Mouse (Mus musculus): ENCODE results near the gene Pcbd1.

Gene Pcbd1

DNA sequence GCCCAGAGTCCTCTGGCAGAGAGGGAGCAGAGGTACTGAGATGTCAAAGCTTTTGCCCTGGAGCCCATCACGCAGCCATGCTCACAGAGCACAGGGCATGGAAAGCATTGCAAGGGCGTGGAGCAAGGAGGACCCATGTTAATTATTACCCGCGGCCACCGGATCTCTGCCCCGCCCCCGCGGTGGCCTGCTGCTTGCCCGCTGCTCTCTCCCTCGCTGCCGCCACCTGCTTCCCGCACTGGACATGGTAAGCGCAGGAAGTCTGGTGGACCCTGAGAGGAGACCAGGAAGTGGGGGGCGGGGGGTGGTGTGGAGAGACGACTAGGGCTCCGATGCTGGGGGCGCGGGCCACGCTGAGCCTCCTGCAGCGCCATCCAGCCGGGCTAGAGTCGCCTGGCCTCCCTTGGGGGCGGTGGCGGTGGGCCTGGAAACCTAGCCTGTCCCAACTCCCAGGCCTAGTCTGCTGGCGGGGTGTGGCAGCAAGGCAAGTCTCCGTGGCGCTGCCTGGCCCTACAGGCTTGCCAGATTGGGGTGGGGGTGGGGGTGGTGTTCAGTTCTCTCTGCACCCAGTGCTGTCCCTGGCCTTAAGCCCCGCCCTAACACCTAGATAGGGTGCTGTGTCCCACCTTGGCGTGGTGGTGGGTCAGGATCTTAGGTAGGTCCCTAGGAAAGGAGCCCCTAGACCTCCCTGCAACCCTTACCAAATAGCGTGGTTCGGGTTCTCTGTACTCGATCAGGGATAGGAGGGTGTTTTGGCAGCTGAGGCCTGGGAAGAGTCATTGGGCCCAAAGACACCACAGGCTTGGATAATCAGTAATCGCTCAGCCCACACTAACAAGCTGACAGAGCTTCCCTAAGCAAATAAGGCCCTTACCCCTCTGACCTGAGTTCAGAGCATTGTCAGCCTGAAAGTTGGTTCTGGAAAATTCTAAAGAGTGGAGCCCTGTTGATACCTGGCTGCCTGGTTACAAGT, at the start of gene Pcbd1:
TSS of gene Pcbd1 (plus strand) at position 162 of the 973 bp plus-strand sequence.
- no peak for DNase-seq (ENCODE audit: extremely low read depth, low read depth)

DNA sequence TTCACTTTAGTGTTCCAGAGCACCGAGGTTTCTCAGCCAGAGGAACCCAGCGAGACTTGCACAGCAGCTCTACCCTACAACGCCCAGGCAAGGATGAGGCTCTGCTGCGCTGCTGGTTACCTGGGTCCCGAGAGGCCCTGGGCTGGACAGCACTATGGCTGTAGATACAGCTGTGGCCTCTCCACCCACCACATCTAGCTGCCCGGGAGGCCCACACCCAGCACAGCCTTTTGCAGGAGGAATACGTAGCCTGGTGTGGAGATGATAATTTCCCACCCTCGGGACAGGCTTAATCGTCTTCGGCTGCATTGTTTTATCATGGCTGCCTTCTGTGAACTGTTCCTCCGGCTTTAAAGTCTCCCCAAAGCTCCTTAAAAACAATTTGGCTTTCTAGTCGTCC, 49.5 kb upstream of the Pcbd1 start:
- DNase-seq (ENCODE audit: extremely low read depth, low read depth): no peak

DNA sequence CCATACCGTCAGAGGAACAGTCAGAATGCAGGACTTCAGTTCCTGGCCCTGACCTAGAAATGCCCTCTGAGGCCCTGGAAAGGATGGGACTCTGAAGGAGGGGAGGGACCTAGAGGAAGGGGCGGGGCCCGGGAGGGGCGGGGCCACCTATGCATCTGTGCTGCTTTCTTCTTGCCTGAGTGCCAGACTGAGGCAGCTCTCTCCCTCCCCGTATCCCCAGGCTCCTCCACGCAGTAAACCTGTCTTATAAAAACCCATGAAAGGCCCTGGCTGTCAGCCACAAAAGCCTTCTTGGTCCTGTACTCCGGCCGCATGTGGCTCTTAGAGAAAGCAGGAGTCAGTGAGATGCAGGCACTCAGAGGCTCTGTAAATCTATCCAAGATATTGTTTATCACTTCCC, 44.0 kb upstream of the Pcbd1 start:
- DNase-seq (ENCODE audit: extremely low read depth, low read depth): no peak

DNA sequence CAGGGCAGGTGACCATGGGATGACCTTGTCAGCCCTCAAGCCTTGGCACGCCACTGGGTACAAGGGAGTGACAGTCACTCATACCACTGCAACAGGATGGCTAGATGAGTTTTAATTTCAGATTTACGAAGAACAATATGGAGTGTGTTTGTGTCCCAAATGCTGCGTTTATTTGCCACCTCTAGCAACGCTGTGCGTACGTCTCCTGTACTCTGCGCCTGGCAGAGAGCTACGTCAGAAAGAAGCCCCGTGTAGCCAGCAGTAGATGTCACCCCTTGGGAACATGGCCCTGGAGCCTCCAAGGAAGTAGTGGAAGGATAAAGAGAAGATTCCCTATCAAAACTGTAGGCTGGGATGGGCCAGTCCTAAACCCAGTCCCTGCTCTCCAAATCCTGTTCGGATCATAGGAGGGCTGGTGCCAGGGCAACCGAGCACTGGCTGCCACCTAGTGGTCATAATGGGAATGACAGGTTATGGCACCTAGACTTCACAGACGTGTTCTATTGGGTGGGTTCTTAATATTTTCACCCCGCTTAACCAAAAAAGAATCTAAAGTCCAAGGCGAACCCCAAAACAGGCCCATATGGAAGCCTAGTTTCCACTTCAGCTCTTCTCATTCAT, 37.0 kb upstream of the Pcbd1 start:
- DNase-seq (ENCODE audit: extremely low read depth, low read depth): peak; percentile 7

DNA sequence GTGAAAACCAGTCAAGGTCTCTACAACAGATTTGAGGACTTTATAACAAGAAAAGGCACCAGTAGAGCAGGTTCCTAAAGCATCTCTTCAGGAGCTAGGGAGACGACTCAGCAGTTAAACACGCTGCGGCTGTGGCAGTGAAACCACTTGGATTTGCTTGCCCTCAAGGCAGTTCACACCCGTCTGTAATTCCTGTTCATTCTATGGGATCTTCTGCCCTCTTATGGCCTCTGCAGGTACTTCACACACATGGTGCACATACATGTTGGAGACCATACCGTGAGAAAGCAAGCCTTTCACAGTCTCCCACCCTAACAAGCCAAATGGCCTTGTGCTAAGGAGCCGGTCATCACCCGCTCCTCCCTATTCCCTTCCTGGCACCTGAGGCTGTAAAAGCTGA, 32.5 kb upstream of the Pcbd1 start:
- DNase-seq (ENCODE audit: extremely low read depth, low read depth): no peak

DNA sequence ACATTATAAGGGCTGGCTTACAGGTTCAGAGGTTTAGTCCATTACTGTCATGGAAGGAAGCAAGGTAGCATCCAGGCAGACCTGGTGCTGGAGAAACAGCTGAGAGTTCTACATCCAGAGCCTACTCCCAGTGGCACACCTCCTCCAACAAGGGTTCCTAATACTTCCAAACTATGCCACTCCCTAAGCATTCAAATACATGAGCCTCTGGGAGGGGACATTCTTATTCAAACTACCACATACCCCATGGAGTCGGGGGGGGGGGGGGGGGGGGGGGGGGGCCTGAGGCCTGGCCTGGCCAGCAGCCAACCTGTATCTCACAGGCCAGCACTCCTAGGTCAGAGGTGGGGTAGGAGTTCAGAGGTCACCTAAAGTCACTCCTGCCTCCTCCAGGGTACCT, 30.0 kb upstream of the Pcbd1 start:
- DNase-seq (ENCODE audit: extremely low read depth, low read depth): no peak

DNA sequence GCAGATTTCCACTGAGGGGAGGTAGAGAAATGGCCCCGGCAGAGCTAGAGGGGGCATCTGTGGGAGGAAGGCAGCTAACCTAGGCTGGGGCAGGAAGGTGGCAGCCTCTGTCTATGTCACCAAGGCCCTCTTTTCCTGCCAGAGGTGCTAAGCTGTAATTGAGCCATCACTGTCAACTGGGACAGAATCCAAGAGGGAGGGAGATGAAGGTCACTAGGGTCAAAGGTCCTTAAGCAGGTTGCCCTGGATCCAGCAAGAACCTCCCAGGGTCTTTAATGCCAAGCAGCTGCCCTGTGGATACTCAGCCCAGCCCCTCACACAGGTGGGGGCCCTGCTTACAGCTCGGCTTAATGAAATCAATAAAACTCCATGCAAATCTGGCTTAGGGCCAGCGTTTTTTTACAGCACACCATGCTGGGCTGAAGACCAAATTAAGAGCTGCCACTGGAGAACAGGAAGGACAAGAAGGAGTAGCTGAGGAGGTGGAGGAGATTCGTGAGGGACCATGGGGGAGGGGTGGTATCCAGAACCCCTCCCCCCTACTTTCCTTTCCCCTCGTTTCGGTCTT, 29.5 kb upstream of the Pcbd1 start:
- DNase-seq (ENCODE audit: extremely low read depth, low read depth): no peak

DNA sequence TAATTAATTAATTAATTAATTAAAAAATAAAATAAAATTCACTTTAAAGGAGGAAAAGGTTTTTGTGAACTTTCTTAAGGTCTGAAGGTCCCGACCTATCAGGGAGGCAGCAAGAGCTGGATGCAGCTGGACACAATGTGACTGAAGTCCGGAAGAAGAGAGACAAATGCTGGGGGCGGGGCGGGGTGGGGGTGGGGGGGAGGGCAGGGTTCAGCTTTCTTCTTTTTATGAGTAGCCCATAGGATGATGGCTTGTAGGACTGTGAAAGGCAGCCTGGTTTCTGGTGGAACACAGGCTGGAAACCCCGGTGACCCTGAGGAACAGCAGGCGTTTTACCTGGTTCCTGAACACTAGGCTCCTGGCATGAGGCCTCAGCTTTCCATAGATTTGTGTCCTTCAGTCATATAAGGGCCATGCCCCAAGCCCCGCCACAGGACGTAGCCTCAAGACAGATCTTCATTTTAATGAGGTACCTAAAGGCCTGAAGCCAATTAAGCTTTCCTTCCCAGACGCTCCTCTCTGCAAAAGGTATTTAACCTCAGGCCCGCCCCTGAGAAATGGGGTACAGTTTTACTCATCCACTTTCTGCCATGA, 25.8 kb upstream of the Pcbd1 start:
- DNase-seq (ENCODE audit: extremely low read depth, low read depth): no peak

DNA sequence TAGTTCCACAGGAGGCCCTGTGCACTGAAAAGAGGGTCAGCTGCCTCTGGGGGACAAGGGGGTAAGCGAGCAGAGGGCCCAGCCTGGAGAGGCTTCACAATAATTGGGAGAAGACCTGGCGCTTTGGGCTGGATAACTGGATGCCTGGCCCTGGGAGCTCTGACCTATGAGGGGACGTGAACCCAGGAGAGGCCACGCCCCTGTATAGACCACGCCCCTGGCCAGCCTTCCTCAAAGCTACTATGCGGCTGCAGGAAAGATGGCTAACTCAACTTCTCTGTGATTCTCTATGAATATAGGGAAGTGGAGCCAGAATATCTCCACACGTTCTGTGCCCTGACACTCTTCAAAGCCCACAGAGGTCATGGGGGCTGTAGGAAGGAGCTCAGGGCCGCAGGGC, 24.5 kb upstream of the Pcbd1 start:
- peak; percentile 67 for DNase-seq (ENCODE audit: extremely low read depth, low read depth)

DNA sequence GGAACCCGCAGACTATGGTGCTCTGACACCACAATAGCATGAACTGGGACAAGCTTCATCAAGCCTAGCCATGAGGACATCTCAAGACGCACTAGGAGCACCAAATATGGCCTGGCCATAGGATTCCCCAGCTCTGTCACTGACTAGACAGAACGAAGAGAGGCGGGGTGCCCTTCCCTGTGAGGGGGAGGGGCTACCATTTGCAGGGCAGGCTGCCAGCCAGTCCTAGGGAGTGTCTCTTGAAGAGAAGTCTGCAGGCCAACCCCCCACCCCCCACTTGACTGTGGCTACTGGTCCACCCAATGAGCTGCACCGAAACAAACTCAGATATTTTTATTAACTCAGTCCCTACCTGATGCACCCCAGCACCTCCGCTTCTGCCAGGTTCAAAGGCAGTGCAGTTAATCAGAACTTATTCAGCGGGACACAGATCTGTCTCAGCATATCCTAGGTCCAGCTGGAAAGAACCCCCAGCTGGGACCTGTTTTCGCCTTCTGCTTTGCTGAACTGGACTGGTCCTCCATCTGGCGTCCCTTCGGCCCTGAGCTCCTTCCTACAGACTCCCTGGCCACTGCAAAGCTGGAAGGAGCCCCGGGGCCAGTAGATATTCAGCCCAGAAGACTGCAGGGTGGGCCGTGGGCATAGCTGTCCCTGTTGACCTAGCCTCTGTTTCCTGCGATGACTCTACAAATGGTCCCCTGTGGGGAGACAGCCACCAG, 23.7 kb upstream of the Pcbd1 start:
- DNase-seq (ENCODE audit: extremely low read depth, low read depth): peak; percentile 54

DNA sequence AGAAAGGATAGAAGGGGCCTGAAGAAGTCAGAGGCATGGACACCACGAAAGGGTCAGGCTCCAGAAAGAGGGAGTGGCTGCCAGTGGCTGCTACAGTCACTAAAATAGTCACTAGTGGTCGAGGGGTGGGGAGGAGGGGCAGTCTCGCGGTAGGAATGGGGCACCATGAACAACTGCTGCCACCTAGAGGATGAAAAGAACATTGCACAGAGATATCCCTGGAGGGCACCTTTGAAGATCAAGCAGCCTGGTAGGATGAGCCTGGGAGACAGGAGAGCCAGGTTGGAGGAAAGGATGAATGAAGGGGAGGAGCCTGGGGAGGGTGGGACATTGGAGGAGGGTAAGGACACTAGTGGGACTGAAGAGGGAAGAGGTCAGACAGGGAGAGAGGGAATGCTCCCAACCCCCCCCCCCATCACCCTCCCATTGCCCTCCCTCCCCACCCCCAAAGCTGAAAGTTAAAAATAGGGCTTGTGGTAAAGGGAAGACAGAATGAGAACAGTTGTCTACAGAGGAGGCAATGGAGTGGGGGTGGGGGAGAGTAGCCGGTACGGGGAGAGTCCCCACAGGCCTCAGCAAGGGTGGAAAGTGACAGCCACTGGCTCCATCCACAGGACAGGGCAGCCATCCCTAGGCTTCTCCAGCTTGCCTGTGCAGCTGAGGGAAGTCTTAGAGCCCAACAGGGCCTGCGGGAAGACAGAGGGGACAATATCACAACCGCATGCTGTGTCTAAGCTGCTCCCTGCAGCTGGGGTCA, 20.5 kb upstream of the Pcbd1 start:
- DNase-seq (ENCODE audit: extremely low read depth, low read depth): peak; percentile 40

DNA sequence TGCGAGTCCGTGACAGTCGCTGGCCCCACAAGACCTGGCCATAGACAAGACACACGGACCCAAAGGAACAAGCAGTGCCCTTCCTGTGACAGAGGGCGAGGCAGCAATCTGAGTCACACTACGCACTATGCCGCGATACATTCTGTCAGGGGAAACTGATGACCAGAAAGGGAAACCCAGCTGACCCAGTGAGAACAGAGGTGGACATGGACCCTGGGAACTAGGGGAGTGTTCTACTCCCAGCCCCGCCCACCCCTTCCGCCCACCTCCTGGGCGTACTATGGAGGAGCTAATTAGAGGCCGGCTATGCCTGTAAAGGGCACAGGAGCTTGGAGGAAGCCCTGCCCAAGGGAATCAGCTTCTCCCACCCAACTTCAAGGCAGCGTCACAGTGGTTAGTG, 19.9 kb upstream of the Pcbd1 start:
- no peak for DNase-seq (ENCODE audit: extremely low read depth, low read depth)

DNA sequence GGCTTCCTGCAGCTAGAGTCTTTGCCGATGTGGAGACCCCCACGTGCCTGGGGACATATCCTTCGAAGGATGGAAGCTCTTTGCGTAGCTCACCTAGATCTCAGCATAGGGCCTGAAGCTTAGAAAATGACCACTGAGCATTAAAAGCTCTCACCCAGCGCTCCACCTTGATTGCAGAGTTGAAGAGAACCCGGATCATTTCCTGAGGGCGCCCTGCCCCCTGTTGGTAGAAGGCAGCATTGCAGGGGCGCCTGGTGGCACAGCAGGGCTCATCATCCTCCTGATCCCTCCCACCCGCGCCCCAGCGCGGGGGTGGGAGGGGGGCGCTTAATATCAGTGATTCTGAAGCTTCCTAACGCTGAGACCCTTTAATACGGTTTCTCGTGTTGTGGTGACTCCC, 16.8 kb upstream of the Pcbd1 start:
- peak; percentile 21 for DNase-seq (ENCODE audit: extremely low read depth, low read depth)

DNA sequence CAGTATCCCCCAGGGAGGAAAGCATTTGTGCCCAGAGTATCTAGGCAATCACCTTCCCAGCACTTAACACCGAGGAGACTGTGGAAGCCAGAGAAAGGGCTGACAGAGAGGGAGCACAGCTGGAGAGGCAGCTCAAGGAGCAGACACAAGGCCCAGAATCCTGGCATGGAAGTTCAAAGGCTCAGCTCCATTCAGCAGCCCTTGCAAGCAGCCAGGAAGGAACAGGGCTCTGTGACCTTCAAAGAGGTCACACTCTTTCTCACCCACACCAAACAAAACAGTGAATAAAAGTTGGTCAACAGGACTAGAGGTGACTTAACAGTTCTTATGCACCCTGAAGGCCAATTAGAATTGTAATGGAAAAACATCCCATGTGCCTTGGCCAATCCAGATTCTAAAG, 14.5 kb upstream of the Pcbd1 start:
- DNase-seq (ENCODE audit: extremely low read depth, low read depth): no peak

DNA sequence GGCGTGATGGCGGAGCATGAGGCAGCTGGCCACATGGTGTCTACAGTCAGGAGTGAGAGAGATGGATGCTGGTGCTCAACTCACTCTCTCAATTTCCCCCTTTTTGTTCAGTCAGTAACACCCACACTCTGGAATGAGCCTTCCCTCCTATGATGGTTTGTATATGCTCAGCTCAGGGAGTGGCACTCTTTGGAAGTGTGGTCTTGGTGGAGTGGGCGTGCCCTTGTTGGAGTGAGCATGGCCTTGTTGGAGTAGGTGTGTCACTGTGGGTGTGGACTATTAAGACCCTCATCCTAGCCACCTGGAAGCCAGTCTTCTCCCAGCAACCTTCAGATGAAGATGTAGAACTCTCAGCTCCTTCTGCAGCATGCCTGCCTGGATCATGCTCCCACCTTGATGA, 13.5 kb upstream of the Pcbd1 start:
- DNase-seq (ENCODE audit: extremely low read depth, low read depth): no peak

DNA sequence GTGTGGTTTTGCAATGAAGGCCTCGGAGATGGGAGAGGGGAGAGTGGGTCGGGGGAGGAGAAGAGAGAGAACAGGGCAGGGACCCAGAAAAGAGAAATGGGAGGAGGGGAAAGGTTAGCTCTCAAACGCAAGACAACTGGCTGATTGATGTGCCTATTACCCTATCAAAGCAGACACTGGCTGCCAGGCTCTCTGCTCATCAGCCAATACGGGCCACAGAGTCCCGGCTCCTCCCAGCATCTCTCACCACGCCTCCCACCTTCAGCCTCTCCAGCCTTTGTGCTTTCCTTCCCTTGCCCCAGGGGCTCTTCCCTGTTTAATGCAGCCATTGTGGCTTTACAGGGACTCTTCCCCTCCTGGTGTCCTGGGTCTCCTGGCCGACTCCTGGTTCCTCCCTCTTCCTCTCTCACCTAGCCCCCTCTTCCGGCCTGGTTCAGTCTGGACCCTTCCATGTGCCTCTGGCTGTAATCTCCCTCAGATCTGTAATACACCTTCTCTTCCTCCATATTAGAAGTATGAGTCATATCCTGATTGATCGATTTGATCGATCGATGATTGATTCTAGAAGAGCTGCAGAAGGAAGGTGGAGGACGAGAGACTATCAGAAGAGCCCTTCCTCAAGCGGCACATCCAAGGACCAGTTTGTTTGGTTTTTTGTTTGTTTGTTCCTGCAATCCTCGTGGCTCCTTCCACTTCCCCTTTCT, 8.8 kb upstream of the Pcbd1 start:
- DNase-seq (ENCODE audit: extremely low read depth, low read depth): peak; percentile 99

DNA sequence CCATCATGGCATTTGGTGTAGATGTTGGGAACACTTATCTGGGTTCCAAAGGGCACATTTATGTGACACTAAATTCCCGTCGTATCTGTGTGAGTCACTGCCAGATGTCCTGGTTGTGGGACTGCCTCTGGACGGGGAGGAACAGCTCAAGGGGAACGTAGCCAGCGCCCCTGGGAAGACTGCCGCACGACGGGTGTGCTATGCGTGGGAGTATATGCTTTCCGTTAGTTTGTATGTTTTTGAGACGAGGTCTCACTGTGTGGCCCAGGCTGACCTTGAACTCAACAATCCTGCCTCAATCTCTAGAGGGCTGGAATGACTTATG, 8.2 kb upstream of the Pcbd1 start:
- peak; percentile 47 for DNase-seq (ENCODE audit: extremely low read depth, low read depth)

DNA sequence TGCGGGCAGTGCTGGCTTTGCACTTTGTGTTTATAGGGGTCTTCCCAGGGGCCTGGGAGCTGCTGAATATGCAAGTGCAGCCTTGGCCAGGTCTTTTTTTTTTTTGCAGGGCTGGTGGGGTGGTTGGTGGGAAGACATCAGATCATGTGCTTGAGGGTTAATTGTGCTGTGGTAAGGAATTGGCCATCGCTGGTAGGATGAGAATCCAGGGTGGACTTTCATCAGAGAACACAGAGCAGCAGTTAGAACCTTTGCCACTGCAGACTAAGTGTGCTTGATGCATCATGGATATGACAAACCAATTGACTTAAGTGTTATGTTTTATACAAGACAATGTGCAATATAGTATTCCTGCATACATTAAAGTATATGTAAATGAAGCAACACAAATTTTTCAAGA, 3.8 kb upstream of the Pcbd1 start:
- no peak for DNase-seq (ENCODE audit: extremely low read depth, low read depth)

DNA sequence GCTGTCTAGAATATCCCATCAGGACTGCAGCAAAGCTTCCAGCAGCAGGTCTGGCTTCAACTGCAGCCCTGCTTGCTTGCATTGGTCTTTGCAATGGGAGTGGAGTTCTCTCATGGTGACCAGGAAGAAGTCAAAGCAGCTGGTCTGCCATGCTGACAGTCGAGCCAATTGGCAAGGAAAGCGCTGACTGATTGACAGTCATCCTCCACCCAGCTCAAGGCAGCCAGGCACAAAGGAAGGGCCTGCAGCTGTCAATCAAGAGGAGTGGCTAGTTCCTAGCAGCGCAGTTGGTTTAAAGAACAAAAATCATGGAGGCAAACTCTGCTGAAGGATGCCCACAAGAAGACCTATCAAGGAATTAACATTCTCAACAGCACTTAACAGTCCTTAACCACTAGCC, 2.6 kb upstream of the Pcbd1 start:
- no peak for DNase-seq (ENCODE audit: extremely low read depth, low read depth)

DNA sequence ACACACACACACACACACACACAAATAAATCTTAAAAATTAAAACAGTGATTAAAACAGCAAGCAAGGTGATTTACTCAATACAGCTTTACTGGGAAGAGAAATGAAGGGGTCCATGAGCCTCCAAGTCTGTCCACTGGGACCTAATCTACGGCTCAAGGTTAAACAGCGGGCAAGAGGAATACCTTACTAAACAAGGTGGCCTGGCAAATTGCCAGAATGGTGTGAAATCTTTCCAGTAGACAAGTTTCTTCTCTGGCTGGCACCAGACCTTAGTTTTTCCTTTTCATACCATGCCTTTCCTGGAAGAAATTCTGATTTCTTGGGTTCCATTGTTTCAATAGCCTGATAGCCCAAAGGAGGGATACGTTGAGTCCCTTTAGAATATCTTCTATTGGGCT, 663 bp upstream of the Pcbd1 start:
- DNase-seq (ENCODE audit: extremely low read depth, low read depth): no peak
